Mouse (Mus musculus) megakaryocyte progenitor cell, adult 5-6 weeks (primary cell): Measurements from ENCODE around the gene Nmt1. TPM values are rescaled to one million over a fixed set of nuclear protein-coding genes. Genes with fewer than 3 reads are reported as not detected.
A peak's percentile ranks its signal among the peaks of the same experiment; 100 is the strongest.

Source experiments
- ATAC-seq: replicated peaks from 2 replicates; pipeline ENCODE4 v1.8.0; 2016; ENCODE audit warnings: mild to moderate bottlenecking, moderate TSS enrichment, inconsistent platforms; ENCODE audit not compliant: poor library complexity
- total RNA-seq, 2 experiments: library from RNA; stranded (forward) in 1 of 2; stranded (reverse) in 1 of 2; fragments of 157-497, 149-512 nt in 1 of 2; fragments of 200-1000 nt in 1 of 2; gene quantifications; 2 replicates each; pipeline versions ENCODE4 v1.2.3 to v1.2.4; 2015 to 2017

Gene Nmt1
- total RNA-seq, 2 experiments from 2014 or later: 39.5 to 45.1 TPM

DNA sequence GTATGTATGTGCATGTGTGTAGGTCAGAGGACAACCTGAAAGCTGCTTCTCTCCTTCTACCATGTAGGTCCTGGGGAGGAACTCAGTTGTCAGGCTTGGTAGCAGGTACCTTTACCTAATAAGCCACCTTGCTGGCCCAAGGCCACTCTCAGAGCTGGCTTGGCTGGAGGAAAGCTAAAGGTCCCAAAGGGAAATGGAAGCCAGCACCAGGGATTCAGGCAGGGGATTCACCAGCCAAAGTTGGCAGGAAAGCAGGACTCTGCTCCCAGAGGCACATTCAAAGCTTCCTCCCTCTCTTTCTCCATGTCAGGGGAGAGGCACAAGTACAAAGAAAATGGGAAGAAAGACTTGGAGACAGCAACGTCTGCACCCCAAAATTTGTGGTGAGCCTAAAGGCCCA lies 23.1 kb upstream of the Nmt1 start:
- no peak for ATAC-seq

GRCm38 (mm10) chr11:103005254-103005981 lies 22.6 kb upstream of the Nmt1 start:
- 0 out of 2 replicates have a peak, but pooled peaks have one; percentile 30 for ATAC-seq

DNA sequence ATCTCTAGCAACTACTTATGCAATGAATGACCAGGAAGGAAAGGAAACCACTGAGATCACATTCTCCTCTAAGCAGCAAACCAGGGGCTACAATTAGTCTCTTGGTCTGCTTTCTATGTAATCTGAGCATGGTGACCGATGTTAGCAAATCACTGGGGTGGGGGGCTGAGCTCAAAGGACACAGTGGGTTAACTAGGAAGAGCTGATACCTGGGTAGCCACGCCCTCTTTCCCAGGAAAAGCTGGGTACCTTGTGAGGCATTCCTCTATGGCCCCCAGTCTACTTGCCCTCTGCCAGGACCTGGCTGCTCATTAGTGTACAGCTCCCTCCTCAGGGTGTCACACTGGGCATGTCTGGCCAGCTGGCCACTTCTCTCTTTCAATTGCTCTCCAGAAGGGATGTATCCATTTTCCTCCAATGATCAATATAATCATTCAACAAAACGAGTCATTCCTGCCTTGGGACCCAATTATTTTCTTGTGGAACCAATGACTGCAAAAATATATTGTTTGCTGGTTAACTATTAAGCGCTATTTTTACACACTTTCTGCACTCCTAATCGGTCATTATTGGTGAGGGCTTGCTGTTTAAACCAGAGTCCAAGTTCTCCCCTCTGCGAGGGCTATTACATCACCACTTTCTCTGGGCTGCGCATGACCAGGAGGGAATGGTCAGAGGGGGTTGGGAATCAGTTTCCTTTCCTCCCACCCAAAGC lies 21.5 kb upstream of the Nmt1 start:
- no peak for ATAC-seq

DNA sequence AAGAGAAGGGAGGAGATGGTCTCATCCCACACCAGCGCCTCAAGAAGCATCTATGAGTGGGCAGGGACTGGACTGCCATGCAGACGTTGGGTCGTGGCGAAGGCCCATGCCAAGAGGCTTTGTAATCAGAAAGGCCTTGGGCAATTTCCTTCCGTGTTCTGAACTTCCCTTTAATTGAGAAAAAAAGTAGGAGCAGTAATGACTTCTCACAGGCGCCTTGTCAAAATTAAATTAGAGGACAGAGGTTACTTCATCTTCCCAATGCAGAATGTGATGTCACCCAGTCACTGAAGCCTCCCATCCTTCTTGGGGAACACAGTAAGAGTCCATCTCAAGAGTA lies 21.0 kb upstream of the Nmt1 start:
- peak; percentile 80 for ATAC-seq

- ATAC-seq: no peak
Measured at GRCm38 (mm10) chr11:103008558-103008957, 19.4 kb upstream of the Nmt1 start.

DNA sequence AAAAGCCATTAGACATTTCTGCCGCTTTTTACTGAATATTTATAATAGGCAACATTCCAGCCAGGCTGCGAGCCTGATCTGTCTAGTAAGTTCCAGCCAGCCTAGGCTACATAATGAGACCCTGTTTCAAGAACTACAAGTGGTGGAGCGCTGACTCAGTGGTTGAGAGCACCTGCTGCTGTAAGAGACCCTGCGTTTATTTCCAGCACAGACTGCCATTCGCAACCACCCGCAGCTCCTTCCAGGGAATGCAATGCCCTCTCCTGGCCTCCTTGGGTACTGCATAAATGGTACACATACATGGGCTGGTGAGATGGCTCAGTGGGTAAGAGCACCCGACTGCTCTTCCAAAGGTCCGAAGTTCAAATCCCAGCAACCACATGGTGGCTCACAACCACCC lies 18.8 kb upstream of the Nmt1 start:
- ATAC-seq: peak; percentile 45; the same call in 1 of the 2 replicates

DNA sequence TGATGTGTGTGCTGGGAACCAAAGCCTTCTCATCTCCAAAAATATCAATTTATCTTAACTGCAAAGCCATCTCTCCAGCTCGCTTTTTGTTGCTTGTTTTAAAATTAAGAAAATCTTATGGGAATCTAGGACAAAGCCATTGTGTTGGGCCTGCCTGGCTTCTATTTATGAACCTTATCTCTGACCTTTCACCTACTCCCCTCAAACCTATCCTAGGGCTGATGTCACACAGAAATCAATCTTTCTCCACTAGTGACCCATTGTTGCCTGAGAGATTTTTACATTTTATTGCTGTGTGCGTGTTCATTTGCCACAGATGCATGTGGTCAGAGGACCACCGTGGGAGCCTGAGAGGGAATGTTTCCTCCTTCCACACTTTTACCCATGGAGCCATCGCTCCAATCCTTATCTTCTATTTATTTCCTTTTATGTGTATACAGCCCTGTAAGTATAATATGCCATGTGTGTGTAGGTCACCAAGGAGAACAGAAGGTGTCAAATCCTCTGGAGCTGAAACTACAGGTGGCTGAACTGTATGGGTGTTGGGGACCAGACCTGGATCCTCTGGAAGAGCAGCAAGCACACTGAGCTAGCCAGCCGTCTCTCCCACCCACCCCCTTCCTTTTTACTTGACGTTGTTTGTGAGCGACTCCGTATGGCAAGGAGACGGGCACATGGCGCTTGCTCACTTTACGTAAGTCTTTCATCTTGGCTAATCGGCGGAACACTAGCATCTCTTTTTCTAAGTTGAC lies 17.4 kb upstream of the Nmt1 start:
- ATAC-seq: no peak

DNA sequence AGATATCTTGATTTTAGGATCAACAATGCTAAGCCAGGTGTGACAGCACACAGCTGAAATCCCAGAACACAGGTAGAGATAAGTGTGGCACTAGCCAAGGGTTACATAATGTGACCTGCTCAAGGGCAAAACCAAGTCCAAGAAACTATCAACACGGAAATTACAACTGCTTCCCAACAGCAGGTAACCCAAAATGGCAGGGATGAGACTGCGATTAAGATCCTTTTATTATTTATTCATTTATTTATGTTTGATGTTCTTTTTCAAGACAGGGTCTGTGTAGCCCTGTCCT lies 16.8 kb upstream of the Nmt1 start:
- no peak for ATAC-seq

- ATAC-seq: no peak
Measured at GRCm38 (mm10) chr11:103015881-103016825, 11.8 kb upstream of the Nmt1 start.

GRCm38 (mm10) chr11:103016930-103017329 lies 11.1 kb upstream of the Nmt1 start:
- peak; percentile 100 for ATAC-seq

DNA sequence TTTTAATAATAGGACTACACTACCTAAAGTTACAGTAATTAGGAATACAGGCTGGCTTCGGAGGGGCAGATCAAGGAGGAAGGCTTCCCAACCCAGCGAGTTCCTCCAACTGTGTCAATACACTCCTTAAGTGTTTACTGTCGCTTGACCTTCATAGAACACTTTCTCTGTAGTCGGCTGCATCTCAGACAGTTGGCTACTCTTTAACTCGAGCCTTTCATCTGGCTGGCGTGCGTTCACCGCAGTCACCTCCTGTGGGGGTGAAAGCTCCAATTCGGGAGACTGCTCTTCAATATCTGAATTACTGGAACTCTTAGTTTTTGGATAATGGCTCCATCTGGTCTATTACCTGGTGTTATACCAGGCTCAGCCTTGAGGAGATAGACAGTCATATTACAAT lies 10.3 kb upstream of the Nmt1 start:
- no peak for ATAC-seq

- no peak for ATAC-seq
Measured at GRCm38 (mm10) chr11:103018860-103019259, 9.1 kb upstream of the Nmt1 start.

DNA sequence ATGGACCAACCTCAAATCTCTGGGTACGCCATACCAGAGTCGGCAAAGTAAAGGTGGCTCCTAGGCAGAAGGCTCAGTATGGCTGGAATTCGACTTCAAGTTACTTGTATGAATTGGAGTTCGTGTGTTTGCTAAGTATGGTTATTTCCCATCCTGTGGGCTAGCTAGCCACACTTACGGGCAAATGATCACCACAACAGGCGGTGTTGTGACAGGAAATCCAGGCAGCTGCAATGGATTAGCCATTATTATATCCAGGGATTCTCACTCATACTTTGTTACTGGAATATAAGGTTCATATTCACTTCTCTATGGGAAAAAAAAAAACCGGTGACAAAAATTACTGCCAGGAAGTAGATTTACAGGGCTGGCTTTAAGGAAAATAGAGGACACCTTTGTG lies 8.7 kb upstream of the Nmt1 start:
- no peak for ATAC-seq

- ATAC-seq: no peak
Measured at GRCm38 (mm10) chr11:103020713-103021335, 7.2 kb upstream of the Nmt1 start.

DNA sequence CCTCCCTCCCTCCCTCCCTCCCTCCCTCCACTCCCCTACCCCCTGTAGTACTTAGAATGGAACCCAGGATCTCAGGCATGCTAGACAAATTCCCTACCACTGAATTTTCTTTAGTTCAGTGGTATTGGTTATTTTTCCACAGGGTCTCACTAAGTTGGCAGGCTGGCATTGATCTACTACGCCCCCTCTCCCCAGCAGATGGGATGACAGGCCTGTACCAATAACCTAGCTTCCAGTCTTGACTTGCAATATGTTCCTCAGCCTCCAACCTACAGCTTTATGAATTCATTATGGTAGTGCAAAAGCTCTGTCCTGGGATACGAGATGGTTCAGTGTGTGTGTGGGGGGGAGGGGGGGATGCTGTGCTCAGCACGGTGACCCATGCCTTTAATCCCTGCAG lies 4.0 kb upstream of the Nmt1 start:
- no peak for ATAC-seq

- ATAC-seq: no peak
Measured at GRCm38 (mm10) chr11:103026901-103027300, 1.1 kb upstream of the Nmt1 start.

- no peak for ATAC-seq
Measured at GRCm38 (mm10) chr11:103027570-103028175, 317 bp upstream of the Nmt1 start.

DNA sequence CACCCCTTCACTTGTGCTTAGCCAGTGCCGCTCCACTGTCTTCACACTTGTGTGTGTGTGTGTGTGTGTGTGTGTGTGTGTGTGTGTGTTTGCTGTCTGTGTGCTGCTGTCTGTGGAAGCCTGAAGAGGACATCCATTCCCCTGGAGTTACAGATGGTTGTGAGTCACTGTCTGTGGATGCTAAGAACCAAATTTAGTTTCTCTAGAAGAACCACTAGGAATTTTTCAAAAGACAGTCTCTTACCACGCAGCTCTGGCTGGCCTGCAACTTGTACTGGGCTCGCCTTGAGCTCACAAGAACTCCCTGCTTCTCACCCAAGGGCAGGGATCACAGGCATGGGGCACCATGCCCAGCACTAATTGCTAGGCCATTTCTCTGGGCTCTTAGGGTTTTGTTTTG lies 5.0 kb downstream of the Nmt1 start:
- no peak for ATAC-seq

DNA sequence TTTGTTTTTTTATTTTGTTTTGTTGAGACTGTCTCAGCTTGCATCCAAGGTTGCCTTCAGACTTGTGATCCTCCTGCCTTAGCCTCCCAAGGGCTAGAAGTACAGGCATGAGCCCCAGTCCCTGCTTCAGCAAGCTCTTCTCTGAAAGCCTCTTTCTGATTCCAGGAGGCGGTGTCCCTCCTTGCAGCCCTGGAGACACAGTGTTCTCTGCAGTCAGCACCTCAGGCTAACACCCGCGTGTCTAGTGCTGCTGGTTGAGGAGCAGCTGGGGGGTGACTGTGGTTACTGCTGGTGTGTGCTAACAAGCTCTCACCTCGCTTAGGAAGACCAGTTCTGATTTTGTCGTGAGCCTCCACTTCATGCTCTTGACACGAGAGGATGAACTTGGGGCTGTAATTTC lies 7.0 kb downstream of the Nmt1 start:
- ATAC-seq: no peak

- ATAC-seq: no peak
Measured at GRCm38 (mm10) chr11:103036881-103037465, 9.0 kb downstream of the Nmt1 start.
